Mouse (Mus musculus) cortical plate, adult 2 months (tissue): Measurements from ENCODE around the gene Micu1.

Source experiments
- CTCF ChIP-seq: fragments of 200-500 bp; IDR thresholded peaks from 2 replicates; pipeline ENCODE4 v1.5.1; 2011; ENCODE audit warnings: mild to moderate bottlenecking, control low read depth, low read length; ENCODE audit not compliant: insufficient read depth; ENCODE audit errors: extremely low read depth
- POLR2A ChIP-seq: fragments of 200-500 bp; IDR thresholded peaks from 2 replicates; pipeline ENCODE4 v1.6.1; 2011; ENCODE audit warnings: mild to moderate bottlenecking, low read length, control low read depth; ENCODE audit not compliant: insufficient read depth; ENCODE audit errors: extremely low read depth

DNA sequence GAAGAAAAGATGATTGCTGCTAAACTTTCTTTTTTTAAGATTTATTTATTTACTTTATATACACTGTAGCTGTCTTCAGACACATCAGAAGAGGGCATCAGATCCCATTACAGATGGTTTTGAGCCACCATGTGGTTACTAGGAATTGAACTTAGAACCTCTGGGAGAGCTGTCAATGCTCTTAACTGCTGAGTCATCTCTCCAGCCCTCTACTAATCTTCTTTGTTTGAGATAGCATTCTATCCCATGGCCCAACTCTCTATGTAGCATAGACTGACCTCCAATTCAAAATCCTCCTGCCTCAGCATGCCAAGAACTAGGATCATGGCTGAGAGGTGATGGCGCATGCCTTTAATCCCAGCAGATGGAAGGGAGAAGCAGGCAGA lies 183.8 kb downstream of the Micu1 start:
- TF ChIP-seq CTCF (no peak), POLR2A (no peak)
